Mouse (Mus musculus): ENCODE data around the gene Pum2.

DNA sequence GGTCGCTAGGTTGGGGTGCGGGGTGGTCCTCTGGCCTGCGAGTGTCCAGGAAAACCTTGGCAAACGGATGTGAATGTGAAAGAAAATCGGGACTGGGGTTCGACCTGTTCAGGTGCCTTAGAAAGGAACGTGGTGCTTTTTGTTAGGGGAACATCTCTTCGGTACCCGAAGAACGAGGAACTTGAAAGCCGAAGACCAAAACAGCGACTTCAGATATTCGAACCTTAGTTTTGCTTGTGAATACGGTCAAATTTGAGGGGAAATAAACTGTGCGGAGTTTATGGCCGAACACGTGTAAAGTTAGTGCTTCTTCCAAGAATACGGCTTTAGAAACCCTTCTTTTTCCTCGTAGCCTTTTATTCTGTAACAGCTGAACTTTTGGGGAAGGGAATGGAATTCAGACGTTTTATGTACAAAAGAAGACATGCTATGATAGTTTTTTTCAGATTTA, 982 bp downstream of the Pum2 start:
- no peak for TF ChIP-seq CTCF (IDR thresholded peaks at IDR 0.05; ENCODE audit: borderline replicate concordance, extremely low read depth, insufficient read depth, insufficient read length)
- TF ChIP-seq POLR2A (IDR thresholded peaks at IDR 0.05; ENCODE audit: borderline replicate concordance, extremely low read depth, insufficient read depth, insufficient read length, poor library complexity, severe bottlenecking), result no peak

Data from brain, embryonic 14.5 days (tissue).